Mouse (Mus musculus): ENCODE results near the gene Mrps35.

DNA sequence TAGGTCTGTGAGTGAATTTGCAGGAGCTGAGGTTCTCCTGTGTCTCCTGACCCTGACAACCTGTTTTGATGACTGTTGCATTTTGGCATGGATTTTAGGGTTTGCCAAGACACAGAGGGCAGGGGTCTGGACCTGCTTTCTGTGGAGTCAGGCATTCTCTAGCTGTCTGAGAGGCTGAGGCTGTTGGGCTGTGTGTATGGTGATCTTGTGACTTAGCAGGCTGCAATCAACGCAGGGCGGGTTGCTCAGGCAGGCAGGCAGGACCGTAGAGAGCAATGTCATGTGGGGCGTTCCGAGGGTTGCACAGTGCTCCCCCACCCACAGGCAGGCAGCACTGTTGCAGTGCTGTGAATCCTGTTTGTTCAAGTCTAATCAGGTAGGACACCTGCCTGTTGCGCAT, 64.2 kb downstream of the Mrps35 start:
- TF ChIP-seq CTCF (IDR thresholded peaks at IDR 0.05; ENCODE audit: borderline replicate concordance, control insufficient read depth, extremely low read depth, insufficient read depth, low read length, poor library complexity) (no peak), POLR2A (IDR thresholded peaks at IDR 0.05; ENCODE audit: control insufficient read depth, extremely low read depth, insufficient read depth, low read length, poor library complexity) (no peak)
